Mouse (Mus musculus): ENCODE data around the gene Atp5f1.
"Not testable (repeated sequence)": the region's sequence is repeated elsewhere in the genome, so short reads cannot be mapped to it uniquely, and the experiment has no call there.

The Atp5f1 gene

GRCm38 (mm10) chr3:105959999-105960398 lies at the start of gene Atp5f1:
Gene Atp5f1 (minus strand): TSS chr3:105960099.
- no peak for DNase-seq (ENCODE audit: low read depth, low spot score)

DNA sequence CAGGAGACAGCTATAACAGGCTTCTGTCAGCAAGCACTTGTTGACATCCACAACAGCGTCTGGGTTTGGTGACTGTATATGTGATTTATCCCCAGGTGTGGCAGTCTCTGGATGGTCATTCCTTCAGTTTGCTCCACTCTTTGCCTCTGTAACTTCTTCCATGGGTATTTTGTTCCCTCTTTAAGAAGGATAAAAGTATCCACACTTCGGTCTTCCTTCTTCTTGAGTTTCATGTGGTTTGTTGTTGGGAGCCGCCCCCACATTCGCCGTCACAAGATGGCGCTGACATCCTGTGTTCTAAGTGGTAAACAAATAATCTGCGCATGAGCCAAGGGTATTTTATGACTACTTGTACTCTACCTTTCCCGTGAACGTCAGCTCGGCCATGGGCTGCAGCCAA lies 43.5 kb upstream of the Atp5f1 start:
- DNase-seq (ENCODE audit: low read depth, low spot score), result not testable (repeated sequence)

GRCm38 (mm10) chr3:106001416-106002370 lies 41.8 kb upstream of the Atp5f1 start:
- DNase-seq (ENCODE audit: low read depth, low spot score), result no peak

- peak; percentile 37 for DNase-seq (ENCODE audit: low read depth, low spot score)
Observed at GRCm38 (mm10) chr3:106000707-106001375, 40.9 kb upstream of the Atp5f1 start.

DNA sequence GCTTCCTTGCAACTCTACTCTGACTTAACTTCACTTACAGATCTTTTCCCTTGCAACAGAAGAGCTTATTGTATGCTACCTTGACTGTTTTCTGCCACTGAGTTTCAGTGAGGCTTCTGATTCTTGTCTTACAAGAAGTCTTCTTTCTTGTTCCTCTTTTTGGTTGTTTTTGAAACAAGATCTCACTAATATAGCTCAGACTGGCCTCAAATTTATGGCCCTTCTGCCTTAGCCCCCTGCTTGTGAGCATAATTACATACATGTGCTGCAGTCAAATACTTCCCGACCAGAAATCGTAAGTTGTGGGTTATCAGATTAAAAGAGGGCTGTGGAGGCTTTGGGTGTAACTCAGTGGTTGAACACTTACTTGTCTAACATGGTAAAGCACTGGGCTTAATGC lies 34.8 kb upstream of the Atp5f1 start:
- DNase-seq (ENCODE audit: low read depth, low spot score), result peak; percentile 79

GRCm38 (mm10) chr3:105991653-105992283 lies 31.9 kb upstream of the Atp5f1 start:
- DNase-seq (ENCODE audit: low read depth, low spot score), result peak; percentile 68

GRCm38 (mm10) chr3:105989611-105990010 lies 29.7 kb upstream of the Atp5f1 start:
- DNase-seq (ENCODE audit: low read depth, low spot score), result not testable (repeated sequence)

- DNase-seq (ENCODE audit: low read depth, low spot score), result no peak
Observed at GRCm38 (mm10) chr3:105974174-105974573, 14.3 kb upstream of the Atp5f1 start.

DNA sequence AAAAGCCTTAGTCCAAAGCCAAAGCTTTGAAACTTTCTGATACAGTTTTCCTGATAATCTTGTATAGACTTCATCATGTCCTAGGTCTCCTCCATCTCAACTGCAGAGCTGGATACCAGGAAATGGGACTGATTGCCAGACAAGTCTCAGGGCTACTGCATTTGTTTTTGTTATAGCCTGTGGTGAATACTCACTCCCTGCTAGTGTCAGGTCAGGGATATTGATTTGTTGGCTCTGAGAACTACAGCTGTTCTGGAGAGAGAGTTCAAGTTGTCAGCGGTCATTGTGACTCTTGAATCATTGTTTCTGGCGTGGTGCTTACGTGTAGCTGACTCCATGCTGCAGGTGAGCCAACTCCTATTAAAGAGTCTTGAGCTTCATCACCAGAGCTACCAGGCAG lies 13.5 kb upstream of the Atp5f1 start, which contains the start of gene Ovgp1:
Gene Ovgp1, plus strand, starts transcription at position 301 of the 400 bp plus-strand sequence.
- no peak for DNase-seq (ENCODE audit: low read depth, low spot score)

- DNase-seq (ENCODE audit: low read depth, low spot score), result no peak
Observed at GRCm38 (mm10) chr3:105971831-105972446, 12.0 kb upstream of the Atp5f1 start.

GRCm38 (mm10) chr3:105960700-105961099 lies 801 bp upstream of the Atp5f1 start:
- DNase-seq (ENCODE audit: low read depth, low spot score), result peak; percentile 53

DNA sequence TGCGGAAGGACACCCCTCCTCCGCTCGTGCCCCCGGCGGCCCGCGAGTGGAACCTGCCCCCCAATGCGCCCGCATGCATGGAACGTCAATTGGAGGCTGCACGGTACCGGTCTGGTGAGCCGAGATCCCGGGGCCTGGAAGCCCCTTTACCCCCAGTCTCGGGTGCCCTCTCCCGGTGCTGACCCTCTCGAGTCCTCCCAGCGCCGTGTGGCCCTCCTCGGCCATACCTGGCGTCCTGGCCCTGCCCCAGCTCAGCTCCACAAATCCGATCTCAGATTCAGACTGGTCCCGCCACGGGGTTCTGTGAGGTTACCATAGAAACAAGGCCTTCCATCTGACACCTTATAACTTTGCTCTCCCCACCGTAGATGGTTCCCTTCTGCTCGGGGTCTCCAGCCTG lies 314 bp downstream of the Atp5f1 start:
- no peak for DNase-seq (ENCODE audit: low read depth, low spot score)

- peak; percentile 100 for DNase-seq (ENCODE audit: low read depth, low spot score)
Observed at GRCm38 (mm10) chr3:105958974-105959580, 822 bp downstream of the Atp5f1 start, which contains the start of gene Wdr77. Gene Wdr77 (plus strand): TSS chr3:105959369.

GRCm38 (mm10) chr3:105958204-105958603 lies 1.7 kb downstream of the Atp5f1 start:
- DNase-seq (ENCODE audit: low read depth, low spot score), result no peak

DNA sequence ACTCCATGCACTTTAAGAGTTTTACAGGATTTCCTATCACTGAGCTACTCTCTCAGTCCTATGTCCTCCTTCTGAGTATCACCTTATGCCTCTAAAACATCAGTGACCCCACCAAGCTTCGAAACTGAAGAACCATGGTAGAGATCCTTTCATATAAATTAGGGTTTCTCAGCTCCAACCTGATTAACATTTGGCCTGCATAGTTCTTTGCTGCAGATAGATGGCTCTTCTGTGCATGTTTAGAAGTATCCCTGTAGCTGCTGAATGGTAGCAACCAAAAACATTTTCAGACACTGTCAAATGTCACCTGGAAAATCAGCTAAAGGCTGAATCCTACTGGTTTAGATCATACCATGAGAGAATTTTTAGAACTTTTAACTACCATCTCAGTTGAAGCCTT lies 2.7 kb downstream of the Atp5f1 start:
- DNase-seq (ENCODE audit: low read depth, low spot score), result no peak

- no peak for DNase-seq (ENCODE audit: low read depth, low spot score)
Observed at GRCm38 (mm10) chr3:105951348-105951747, 8.6 kb downstream of the Atp5f1 start.

DNA sequence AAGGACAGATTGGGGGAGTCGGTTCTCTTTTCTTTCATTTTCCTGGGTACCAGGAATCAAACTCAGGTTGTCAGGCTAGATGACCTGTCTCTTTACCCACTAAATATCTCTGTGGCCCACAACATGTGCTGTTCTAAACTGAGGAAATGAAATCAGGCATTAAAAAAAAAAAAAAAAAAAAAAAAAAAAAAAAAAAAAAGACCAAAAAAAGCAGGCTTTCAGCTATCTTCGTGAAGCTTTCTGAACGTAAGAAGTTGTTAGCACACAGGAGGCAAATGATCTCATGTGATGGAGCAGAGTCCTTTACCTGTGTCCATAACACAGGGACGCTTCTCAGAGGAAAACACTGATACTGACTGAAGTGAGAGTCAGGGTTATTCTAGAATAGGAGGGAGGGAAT lies 23.8 kb downstream of the Atp5f1 start:
- no peak for DNase-seq (ENCODE audit: low read depth, low spot score)

DNA sequence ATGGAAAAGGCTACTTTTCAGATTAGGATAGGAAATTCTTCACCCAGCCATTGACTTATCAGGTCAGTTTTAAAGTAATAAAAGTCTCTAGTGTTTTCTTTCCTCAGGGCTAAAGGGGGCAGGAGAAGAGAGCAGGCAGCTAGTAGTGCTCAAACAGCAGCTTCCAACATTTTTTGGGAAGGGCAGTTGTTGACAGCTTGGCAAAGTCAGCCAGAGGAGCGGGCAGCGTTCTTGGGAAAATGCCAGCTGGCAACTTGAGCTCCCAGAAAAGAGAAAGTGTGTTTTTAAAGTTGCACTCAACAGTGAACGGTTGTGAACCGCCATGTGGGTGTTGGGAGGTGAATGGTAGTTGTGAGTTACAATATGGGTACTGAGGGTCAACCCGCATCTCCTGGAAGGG lies 24.9 kb downstream of the Atp5f1 start:
- no peak for DNase-seq (ENCODE audit: low read depth, low spot score)

GRCm38 (mm10) chr3:105933926-105934325 lies 26.0 kb downstream of the Atp5f1 start:
- DNase-seq (ENCODE audit: low read depth, low spot score), result no peak

DNA sequence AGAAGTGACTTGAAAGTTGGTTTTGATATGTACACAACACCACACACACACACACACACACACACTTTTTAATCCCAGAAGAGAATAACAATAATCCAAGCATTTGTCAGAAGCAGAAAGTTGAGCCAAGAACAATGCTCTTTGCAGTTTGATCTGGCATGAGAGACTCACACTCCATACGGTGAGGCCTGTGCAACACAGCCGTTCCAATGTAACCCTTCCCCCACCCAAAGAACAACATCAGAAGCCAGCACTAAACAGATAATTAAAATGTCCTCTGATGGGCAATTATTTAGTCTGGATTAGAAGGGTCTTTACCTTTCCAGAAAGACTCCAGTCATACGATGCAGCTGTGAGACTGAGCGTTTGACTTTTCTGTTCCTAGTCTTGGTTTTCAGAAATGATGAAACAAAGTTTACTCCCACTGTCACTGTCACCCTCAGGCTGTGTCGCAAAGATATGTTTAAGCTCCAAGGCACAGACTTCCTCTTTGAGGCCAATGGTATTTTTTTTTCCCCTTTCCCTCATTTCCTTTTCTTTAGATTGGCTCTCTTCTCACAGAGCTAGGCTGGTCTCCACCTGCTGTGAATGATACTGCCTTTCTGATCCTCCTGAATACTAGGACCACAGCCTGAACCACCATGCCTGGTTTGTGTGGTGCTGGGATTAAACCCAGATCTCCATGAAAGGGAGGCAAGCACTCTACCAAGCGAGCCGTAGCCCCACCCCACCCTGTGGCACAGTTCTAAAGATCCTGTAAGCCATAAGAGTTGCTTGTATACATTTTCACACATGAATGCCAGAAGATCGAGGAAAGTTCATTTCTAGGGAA lies 27.4 kb downstream of the Atp5f1 start, which contains the start of gene I830077J02Rik:
Gene I830077J02Rik, minus strand, starts transcription at position 425 of the 832 bp plus-strand sequence.
- no peak for DNase-seq (ENCODE audit: low read depth, low spot score)

All from A20 (cell line).